Mouse (Mus musculus) left cerebral cortex, postnatal 25 days (tissue): ENCODE measurements around the gene Cabp2. TPM values are rescaled to one million over a fixed set of nuclear protein-coding genes. Genes with fewer than 3 reads are reported as not detected.
A peak's percentile ranks its signal among the peaks of the same experiment; 100 is the strongest.
"Not testable (repeated sequence)": the region's sequence is repeated elsewhere in the genome, so short reads cannot be mapped to it uniquely, and the experiment has no call there.

Source experiments
- DNase-seq, 2 experiments: peaks; one replicate each; pipeline ENCODE4 v3.0.0; 2022; ENCODE audit warnings: low spot score in 2 of 2, mixed read lengths in 1 of 2
- intact Hi-C: fragments of 180-260 bp; cut with DNase I; formaldehyde crosslinking; loops from one replicate; pipeline ENCODE4 v1.15.1; 2025
- total RNA-seq, 2 experiments: library from RNA; stranded (reverse); gene quantifications; 2 replicates each; pipeline ENCODE4 v1.2.3; 2021

Cabp2 gene
- total RNA-seq, 2 experiments from 2014 or later = not detected

DNA sequence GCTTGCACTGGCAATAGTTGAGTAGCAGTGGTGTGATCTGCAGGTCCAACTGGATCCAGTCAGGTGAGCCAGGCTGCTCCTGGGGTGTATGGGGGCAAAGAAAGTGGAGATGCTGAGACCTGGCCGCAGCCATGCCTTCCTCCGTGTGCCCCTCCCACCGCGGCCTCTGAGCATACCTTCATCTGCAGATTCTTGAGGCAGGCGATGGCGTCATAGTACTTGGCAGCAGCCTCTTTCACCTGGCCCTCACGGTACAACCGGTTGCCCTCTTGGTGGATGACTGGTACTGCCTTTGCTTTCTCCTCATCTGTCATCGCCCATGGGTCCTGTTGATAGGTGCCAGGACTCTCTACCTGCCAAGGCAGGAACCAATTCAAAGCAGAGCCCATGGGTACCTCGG is 33.8 kb downstream of the Cabp2 start:
- intact Hi-C loops = no loop called here
- no peak for DNase-seq

GRCm38 (mm10) chr19:4115816-4116215 is 34.4 kb downstream of the Cabp2 start:
- no peak for DNase-seq
- intact Hi-C loops = no loop called here

GRCm38 (mm10) chr19:4117006-4117405 is 35.6 kb downstream of the Cabp2 start:
- DNase-seq = no peak
- intact Hi-C loops = no loop called here

DNA sequence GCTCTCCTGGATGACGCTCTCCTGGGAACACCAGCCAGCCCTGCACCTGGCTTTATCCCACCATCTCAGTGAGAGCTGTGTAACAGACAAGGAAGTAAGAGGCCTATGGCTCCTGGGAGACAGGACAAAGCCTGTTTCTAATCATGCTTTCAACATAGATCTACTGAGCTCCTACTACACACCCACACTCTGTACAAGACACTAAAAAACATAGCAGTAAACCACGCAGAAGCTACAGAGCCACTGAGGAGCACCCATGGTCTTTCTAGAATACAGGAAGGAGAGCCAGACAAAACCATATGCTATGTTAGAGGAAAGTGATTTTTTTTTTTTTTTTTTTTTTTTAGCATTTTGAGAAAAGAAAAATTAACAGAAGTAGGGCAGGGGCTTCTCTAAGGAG is 37.0 kb downstream of the Cabp2 start:
- intact Hi-C loops = no loop called here
- peak in 1 of 2 experiments; percentile 58 for DNase-seq

- intact Hi-C loops = no loop called here
- DNase-seq = no peak
These were observed 38.5 kb downstream of the Cabp2 start for GRCm38 (mm10) chr19:4119716-4120487.

DNA sequence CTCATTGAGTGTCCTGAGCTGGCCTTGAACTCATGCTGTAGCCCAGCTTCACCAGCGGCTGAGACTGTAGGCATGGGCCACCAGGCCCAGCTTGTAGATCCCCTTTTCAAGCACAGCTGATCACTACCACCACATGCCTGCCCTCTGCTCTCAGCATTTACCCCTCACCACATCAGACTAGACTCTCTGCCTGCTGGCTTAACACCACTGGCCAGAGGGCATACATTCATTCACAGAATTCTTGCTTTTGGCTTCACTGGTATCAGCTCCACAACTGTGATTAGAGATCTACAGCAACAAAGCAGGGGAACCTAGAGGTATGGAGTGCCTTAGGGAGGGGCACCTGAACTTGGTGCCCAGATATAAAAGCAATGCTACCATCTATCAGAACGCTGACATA is 39.1 kb downstream of the Cabp2 start:
- intact Hi-C loops = no loop called here
- no peak for DNase-seq

DNA sequence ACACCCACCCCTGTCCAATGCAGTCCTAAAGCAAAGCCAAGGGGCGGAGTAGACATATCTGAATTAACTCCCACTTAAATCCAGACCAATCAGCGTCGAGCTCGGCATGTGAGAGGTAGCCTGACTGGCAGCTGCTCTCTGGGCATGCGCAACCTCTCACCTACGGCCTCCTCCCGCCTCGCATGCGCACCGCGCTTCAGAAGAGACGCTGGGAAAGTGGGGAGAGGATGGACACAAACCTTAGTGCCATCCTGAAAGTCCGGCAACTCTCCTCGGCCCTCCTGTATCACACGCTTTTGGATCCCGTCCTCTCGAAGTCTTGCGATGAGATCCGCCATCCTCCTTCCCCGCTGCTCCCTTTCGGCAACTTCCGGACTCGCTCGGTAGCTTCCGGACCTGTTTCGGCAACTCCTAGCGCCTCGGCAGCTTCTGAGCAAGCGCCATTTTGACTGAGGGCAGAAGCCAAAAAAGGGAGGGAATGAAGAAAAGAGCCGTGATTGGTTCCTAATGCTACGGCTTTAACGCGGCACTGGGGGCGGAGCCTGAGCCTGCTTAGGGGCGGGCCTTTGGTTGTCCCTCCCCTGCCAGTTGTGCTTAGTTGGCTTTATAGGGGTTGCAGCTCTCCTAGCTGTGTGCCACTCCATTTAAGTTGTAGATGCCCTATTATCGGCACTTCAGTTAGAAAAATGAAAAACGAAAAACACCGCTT is 39.9 kb downstream of the Cabp2 start:
- intact Hi-C loops = no loop called here
- DNase-seq = peak; percentile 97 to 99

- not testable (repeated sequence) for DNase-seq
These were observed 40.5 kb downstream of the Cabp2 start for GRCm38 (mm10) chr19:4121896-4122295.

DNA sequence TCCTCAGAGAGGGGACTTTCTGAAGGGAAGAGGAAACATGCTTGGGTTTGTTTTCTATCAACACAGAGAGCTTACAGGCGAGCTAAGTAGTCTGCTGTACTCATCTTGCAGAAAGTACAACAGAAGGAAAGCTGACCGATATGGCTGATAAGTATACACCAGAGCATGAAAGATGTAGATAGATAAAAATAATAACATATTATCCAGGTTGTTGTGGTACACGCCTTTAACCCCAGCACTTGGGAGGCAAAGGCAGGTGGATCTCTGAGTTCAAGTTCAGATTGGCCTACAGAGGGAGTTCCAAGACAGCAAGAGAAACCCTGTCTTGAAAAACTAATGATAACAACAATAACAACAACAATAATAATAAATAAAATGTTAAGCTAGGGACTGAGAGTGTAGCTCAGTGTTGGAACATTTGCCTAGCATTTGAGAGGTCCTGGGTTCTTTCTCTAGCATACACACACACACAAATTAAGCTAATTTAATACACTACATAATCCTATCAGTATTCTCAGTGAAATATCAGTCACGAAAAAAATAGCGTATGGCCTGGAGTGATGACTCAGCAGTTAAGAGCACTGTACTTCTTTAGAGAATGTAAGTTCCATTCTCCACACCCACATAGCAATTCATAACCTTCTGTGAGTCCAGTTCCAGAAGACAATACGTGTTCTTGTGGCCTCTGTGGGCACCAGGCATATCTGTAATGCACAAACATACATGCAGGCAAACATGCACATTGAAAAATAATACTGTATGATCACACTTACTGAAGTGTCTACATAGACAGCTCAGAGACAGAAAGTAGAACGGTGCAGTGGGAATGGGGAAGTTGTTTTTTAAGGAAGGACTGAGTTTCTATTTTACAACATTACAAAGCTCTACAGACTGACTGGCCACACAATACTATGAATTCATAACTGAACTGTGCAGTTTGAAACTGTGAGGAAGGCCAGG is 41.3 kb downstream of the Cabp2 start:
- DNase-seq = no peak
- intact Hi-C loops = no loop called here

More at GRCm38 (mm10) chr19:4121896-4122295, 40.5 kb downstream of the Cabp2 start:
- intact Hi-C loops = not testable (repeated sequence)

DNA sequence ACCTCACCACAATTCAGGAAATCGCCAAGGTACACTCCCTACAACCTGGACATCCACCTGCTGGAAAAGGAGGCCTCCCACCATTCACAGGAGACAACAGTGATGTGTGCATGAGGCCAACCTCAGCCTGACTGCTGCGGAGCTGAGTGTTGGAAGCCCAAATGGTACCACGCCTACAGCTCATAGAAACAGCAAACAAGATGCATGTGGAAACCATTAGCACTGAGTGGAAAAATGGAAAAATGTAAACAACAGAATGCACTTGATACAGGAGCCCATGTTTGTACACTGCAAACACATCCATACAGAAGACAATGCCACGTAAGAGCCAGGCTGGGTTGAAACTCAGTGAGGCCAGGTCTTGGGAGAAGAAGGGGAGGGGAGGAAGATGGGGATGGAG is 43.1 kb downstream of the Cabp2 start:
- DNase-seq = no peak
- intact Hi-C loops = no loop called here

GRCm38 (mm10) chr19:4125268-4125667 is 43.9 kb downstream of the Cabp2 start:
- intact Hi-C loops = loop anchor here (5.0 kb wide), 2 partner anchors 77 to 102 kb away; partner anchors contain the start of gene Rad9a

DNA sequence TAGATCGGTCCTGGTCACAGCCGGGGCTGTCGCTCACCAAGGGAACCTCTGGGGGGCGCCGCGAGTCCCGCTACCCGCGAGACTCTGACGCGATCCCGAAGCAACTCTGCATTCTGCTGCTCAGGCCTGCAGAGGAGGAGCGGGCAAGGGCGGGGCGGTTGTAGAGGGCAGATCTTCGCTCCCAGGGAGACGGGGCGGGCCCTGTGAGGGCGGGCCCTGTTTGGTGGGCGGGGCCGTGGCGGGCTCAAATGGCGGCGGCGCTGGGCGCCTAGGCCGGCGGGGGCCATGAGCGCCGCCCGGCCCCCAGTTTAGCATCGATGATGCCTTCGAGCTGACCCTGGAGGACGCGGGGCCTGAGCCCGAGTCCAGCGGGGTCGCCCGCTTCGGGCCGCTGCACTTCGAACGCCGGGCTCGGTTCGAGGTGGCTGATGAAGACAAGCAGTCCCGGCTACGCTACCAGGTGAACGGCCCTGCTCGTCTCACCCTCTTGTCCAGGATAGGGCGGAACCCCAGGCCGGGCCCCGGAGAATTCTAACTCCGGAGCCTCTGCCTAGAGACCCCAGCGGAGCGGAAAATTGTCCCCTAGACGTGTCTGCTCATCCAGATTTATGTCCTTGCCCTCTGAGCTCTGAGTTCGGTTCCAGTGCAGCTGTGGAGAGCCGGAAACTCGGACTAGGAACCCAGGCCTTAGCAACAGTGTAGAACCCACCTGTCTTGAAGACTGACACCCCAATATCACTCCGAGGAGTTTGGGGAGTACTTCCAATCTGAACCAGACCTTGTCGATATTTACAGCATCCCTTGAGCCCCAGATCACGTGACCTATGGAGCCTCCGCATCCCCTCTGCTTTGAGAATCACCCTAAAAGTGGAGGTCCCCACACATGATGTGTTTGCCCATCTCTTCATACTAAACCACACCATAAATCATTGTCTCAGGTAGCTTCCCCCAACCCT is 44.6 kb downstream of the Cabp2 start, which contains the start of gene Aip:
Gene Aip (minus strand): TSS at position 118 of the 956 bp plus-strand sequence.
- intact Hi-C loops = loop anchor here (2.0 to 5.0 kb wide), 3 partner anchors 37 to 101 kb away; partner anchors contain the start of genes Rad9a and Rps6kb2
- peak; percentile 96 to 99 for DNase-seq

More at GRCm38 (mm10) chr19:4125268-4125667, 43.9 kb downstream of the Cabp2 start:
- peak in 1 of 2 experiments; percentile 42 for DNase-seq

GRCm38 (mm10) chr19:4126759-4127495 is 45.5 kb downstream of the Cabp2 start:
- no peak for DNase-seq
- intact Hi-C loops = loop anchor here (2.0 to 5.0 kb wide), 3 partner anchors 36 to 100 kb away; partner anchors contain the start of genes Rad9a and Rps6kb2

DNA sequence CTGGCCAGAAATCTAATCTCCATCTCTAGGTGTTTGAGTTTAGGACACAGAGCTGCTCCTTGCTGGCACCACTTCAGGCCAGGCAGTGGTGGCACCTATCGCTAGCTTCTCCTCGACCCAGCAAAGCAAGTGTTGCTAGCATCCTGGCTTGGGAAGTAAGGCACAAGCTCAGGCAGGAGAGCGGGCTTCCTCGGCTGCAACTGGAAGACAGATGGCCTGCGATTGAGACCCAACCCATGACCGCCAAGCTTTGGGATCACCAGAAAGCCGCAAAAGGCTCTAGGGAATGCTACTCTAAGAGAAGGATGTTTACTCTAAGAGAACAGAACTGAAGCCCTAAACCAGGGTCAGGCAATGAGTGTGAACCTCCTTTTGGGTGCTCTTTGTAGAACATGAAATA is 48.1 kb downstream of the Cabp2 start:
- no peak for DNase-seq
- intact Hi-C loops = loop anchor here (5.0 kb wide), 2 partner anchors 73 to 98 kb away; partner anchors contain the start of gene Rad9a

DNA sequence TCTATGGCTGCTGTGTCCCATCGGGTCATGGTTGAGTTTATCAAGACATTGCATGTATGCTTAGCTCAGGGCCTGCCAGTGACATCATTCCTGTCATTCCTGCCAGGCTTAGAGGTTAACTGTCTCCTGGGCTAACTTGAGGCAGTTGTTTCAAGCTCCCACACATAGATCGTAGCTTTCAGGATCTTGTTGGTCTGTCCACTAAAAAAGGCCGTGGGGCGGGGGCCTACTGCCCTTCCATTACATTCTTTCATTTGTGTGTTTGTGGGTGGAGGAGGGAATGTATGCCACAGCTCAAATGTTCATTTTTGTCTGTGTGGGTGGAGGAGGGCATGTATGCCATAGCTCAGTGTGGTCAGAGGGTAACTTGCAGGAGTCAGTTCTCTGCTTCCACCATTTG is 48.7 kb downstream of the Cabp2 start:
- DNase-seq = no peak
- intact Hi-C loops = loop anchor here (2.0 kb wide), 1 partner anchor 17 kb away; no protein-coding TSS in a partner anchor

DNA sequence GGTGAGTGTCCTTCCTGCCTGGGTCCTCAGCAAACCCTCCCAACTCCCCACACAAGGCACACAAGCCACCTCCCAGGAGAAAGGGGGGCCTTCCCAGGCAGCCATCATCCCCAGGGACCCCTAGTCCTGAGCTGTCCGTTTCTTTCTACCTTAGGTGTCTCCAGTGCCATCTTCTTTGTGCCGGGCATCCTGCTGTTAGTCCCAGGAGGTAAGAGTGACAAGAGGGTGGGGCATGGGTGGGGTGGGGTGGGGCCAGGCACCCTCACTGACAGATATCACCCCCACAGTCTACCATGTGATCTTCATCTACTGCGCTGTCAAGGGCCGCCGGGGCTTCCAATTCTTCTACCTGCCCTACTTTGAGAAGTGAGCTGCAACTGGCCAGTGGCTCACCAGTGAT is 49.7 kb downstream of the Cabp2 start:
- no peak for DNase-seq
- intact Hi-C loops = loop anchor here (2.0 kb wide), 1 partner anchor 16 kb away; no protein-coding TSS in a partner anchor

DNA sequence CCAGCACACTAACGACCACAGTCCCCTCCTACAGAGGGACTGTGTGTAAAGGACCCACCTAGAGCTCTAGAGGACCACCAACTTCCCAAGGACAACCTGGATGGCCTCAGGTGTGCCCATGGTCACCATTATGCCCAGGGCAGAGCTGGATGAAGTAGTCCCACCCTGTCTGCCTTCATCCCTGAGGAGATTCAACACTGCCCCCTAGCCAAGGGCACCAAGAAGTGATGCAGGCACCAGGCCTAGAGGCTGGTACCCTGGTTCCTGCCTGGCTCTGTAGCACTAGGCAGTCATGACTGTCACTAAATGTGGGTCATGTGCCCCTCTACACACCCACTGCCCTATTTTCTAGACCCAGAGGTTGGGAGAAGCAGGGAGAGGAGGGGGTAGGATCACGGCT is 50.4 kb downstream of the Cabp2 start:
- no peak for DNase-seq
- intact Hi-C loops = loop anchor here (2.0 kb wide), 1 partner anchor 15 kb away; no protein-coding TSS in a partner anchor
